Mouse (Mus musculus) cerebral cortex, adult 2 months (tissue): ENCODE results near the gene Mov10l1.

ENCODE experiments used
- WGBS: fragments of 180-500 bp; shearing (Covaris S2); methylation state at CpG from one replicate; pipeline ENCODE4 v1.1.7; 2018; 5-methylcytosine and 5-hydroxymethylcytosine counted together

Mov10l1 gene

GRCm38 (mm10) chr15:88982534-88983079 is at the start of gene Mov10l1:
Gene Mov10l1, plus strand, starts transcription at chr15:88982909.
- WGBS, result 95% methylated on average over 31 of the region's 31 CpGs

GRCm38 (mm10) chr15:88934141-88934540 is 48.6 kb upstream of the Mov10l1 start:
- WGBS, result 34% methylated on average over 7 of the region's 7 CpGs

GRCm38 (mm10) chr15:88936619-88937290 is 46.0 kb upstream of the Mov10l1 start:
- 53% methylated on average over 6 of the region's 6 CpGs for WGBS

GRCm38 (mm10) chr15:88937291-88937650 is 45.4 kb upstream of the Mov10l1 start:
- WGBS, result 70% methylated on average over 2 of the region's 2 CpGs

GRCm38 (mm10) chr15:88942783-88943182 is 39.9 kb upstream of the Mov10l1 start:
- WGBS, result 80% methylated on average over 5 of the region's 5 CpGs

GRCm38 (mm10) chr15:88943896-88944551 is 38.7 kb upstream of the Mov10l1 start:
- WGBS, result 41% methylated on average over 5 of the region's 5 CpGs

- 68% methylated on average over 6 of the region's 6 CpGs for WGBS
Measured at GRCm38 (mm10) chr15:88946851-88947250, 35.9 kb upstream of the Mov10l1 start.

GRCm38 (mm10) chr15:88951246-88951645 is 31.5 kb upstream of the Mov10l1 start:
- 82% methylated on average over 4 of the region's 4 CpGs for WGBS

- 5% methylated on average over 53 of the region's 53 CpGs for WGBS
Measured at GRCm38 (mm10) chr15:88954368-88955072, 28.2 kb upstream of the Mov10l1 start, which contains the start of gene Ttll8. Gene Ttll8, minus strand, starts transcription at chr15:88954418.

GRCm38 (mm10) chr15:88955342-88955741 is 27.4 kb upstream of the Mov10l1 start:
- 92% methylated on average over 6 of the region's 6 CpGs for WGBS

GRCm38 (mm10) chr15:88957522-88957921 is 25.2 kb upstream of the Mov10l1 start:
- WGBS, result 78% methylated on average over 4 of the region's 4 CpGs

- WGBS, result 95% methylated on average over 2 of the region's 2 CpGs
Measured at GRCm38 (mm10) chr15:88964070-88964578, 18.6 kb upstream of the Mov10l1 start.

GRCm38 (mm10) chr15:88972300-88972699 is 10.4 kb upstream of the Mov10l1 start:
- WGBS, result 83% methylated on average over 4 of the region's 4 CpGs

GRCm38 (mm10) chr15:88978281-88979137 is 4.2 kb upstream of the Mov10l1 start, which contains the start of gene Mlc1:
Gene Mlc1, minus strand, starts transcription at chr15:88979007.
- WGBS, result 62% methylated on average over 10 of the region's 10 CpGs

GRCm38 (mm10) chr15:88979138-88979446 is 3.6 kb upstream of the Mov10l1 start:
- 64% methylated on average over 3 of the region's 3 CpGs for WGBS

GRCm38 (mm10) chr15:88989236-88989635 is 6.5 kb downstream of the Mov10l1 start:
- 57% methylated on average over 2 of the region's 2 CpGs for WGBS

GRCm38 (mm10) chr15:88998636-88999035 is 15.9 kb downstream of the Mov10l1 start:
- WGBS, result 50% methylated on average over 8 of the region's 8 CpGs

GRCm38 (mm10) chr15:88999124-88999523 is 16.4 kb downstream of the Mov10l1 start:
- 75% methylated on average over 2 of the region's 2 CpGs for WGBS

- 67% methylated on average over 2 of the region's 2 CpGs for WGBS
Measured at GRCm38 (mm10) chr15:89000367-89000766, 17.7 kb downstream of the Mov10l1 start.

- 66% methylated on average over 3 of the region's 3 CpGs for WGBS
Measured at GRCm38 (mm10) chr15:89001245-89001644, 18.5 kb downstream of the Mov10l1 start.

GRCm38 (mm10) chr15:89007002-89007401 is 24.3 kb downstream of the Mov10l1 start:
- WGBS, result 81% methylated on average over 7 of the region's 7 CpGs
